Mouse (Mus musculus) CH12.LX (cell line): ENCODE results near the gene Pknox1. TPM values are rescaled to one million over a fixed set of nuclear protein-coding genes. Genes with fewer than 3 reads are reported as not detected.
"Not testable (repeated sequence)": the region's sequence is repeated elsewhere in the genome, so short reads cannot be mapped to it uniquely, and the experiment has no call there.

ENCODE experiments used
- DNase-seq: peaks from one replicate; pipeline ENCODE4 v3.0.0-alpha.2; 2013; ENCODE audit errors: extremely low read depth
- H3K27ac ChIP-seq: 2 replicates; pipeline ENCODE4 v1.5.1; 2012; ENCODE audit warnings: low read depth, mild to moderate bottlenecking, control low read depth, moderate library complexity; ENCODE audit not compliant: insufficient read depth
- H3K27me3 ChIP-seq: replicated peaks from 2 replicates; pipeline ENCODE3; 2012; ENCODE audit warnings: inconsistent platforms
- H3K36me3 ChIP-seq, 2 experiments: replicated peaks in 1 of 2; 2 replicates each; pipeline versions ENCODE3 to v1.6.1; 2012; ENCODE audit warnings: inconsistent platforms in 1 of 2, low read length in 1 of 2, mild to moderate bottlenecking in 1 of 2, mixed read lengths in 1 of 2, moderate library complexity in 1 of 2; ENCODE audit not compliant: control insufficient read depth in 1 of 2, insufficient read depth in 1 of 2
- H3K4me1 ChIP-seq, 2 experiments: 2 replicates each; pipeline ENCODE4 v1.6.1; 2012; ENCODE audit warnings: inconsistent platforms in 1 of 2, moderate library complexity in 1 of 2; ENCODE audit not compliant: insufficient read depth in 2 of 2, control insufficient read depth in 1 of 2
- H3K4me2 ChIP-seq: 2 replicates; pipeline ENCODE4 v1.6.1; 2012; ENCODE audit warnings: low read depth, mild to moderate bottlenecking, control low read depth; ENCODE audit not compliant: poor library complexity, insufficient read depth, severe bottlenecking
- H3K4me3 ChIP-seq, 3 experiments: fragments of 150-350 bp in 1 of 3; sonication (generic) in 1 of 3; replicated peaks in 1 of 3; 2 replicates each; pipeline versions ENCODE3 to v1.5.1; 2011 to 2012; ENCODE audit warnings: low read depth in 2 of 3, low read length in 2 of 3, mild to moderate bottlenecking in 2 of 3, moderate library complexity in 2 of 3, control low read depth in 1 of 3, improper control_type of control experiment in 1 of 3, inconsistent platforms in 1 of 3, mixed read lengths in 1 of 3; ENCODE audit not compliant: poor library complexity in 1 of 3
- H3K79me2 ChIP-seq: replicated peaks from 2 replicates; pipeline ENCODE4 v1.6.1; 2012; ENCODE audit warnings: mild to moderate bottlenecking, moderate library complexity; ENCODE audit not compliant: control insufficient read depth, poor library complexity, insufficient read depth, severe bottlenecking; ENCODE audit errors: extremely low read depth
- H3K9ac ChIP-seq: 2 replicates; pipeline ENCODE4 v1.6.1; 2012; ENCODE audit warnings: low read depth, mild to moderate bottlenecking, control low read depth, moderate library complexity; ENCODE audit not compliant: insufficient read depth
- H3K9me3 ChIP-seq: replicated peaks from 2 replicates; pipeline ENCODE3; 2012; ENCODE audit warnings: low read length, inconsistent platforms, mixed read lengths
- CTCF ChIP-seq, 2 experiments: IDR thresholded peaks in 1 of 2; conservative IDR thresholded peaks in 1 of 2; 2 replicates each; pipeline ENCODE4 v1.5.1; 2011 to 2012; ENCODE audit warnings: low read depth in 2 of 2, low read length in 2 of 2, improper control_type of control experiment in 1 of 2, inconsistent platforms in 1 of 2, mild to moderate bottlenecking in 1 of 2, moderate library complexity in 1 of 2
- ELF1 ChIP-seq: IDR thresholded peaks from 2 replicates; pipeline ENCODE4 v1.6.1; 2014; ENCODE audit warnings: low read depth, mild to moderate bottlenecking, inconsistent platforms, low read length, improper control_type of control experiment
- ETS1 ChIP-seq: conservative IDR thresholded peaks from 2 replicates; pipeline ENCODE4 v1.6.1; 2012; ENCODE audit warnings: low read depth, mild to moderate bottlenecking, inconsistent platforms, low read length, improper control_type of control experiment, moderate library complexity
- GABPA ChIP-seq: IDR thresholded peaks from 2 replicates; pipeline ENCODE4 v1.6.1; 2012; ENCODE audit warnings: low read depth, low read length, improper control_type of control experiment, inconsistent platforms; ENCODE audit not compliant: insufficient replicate concordance
- IRF4 ChIP-seq: IDR thresholded peaks from 2 replicates; pipeline ENCODE4 v1.6.1; 2014; ENCODE audit warnings: low read depth, mild to moderate bottlenecking, inconsistent platforms, low read length, improper control_type of control experiment
- JUN ChIP-seq: IDR thresholded peaks from 2 replicates; pipeline ENCODE4 v1.6.1; 2011; ENCODE audit warnings: low read depth, mild to moderate bottlenecking, low read length, improper control_type of control experiment, moderate library complexity; ENCODE audit not compliant: insufficient read depth
- JUND ChIP-seq: conservative IDR thresholded peaks from 2 replicates; pipeline ENCODE4 v1.6.1; 2011; ENCODE audit warnings: low read depth, low read length, improper control_type of control experiment
- MAFK ChIP-seq: IDR thresholded peaks from 2 replicates; pipeline ENCODE4 v1.6.1; 2011; ENCODE audit warnings: low read length, improper control_type of control experiment; ENCODE audit not compliant: insufficient replicate concordance
- MAZ ChIP-seq: IDR thresholded peaks from 2 replicates; pipeline ENCODE4 v1.6.1; 2012; ENCODE audit warnings: low read depth, mild to moderate bottlenecking, inconsistent platforms, low read length, improper control_type of control experiment, moderate library complexity
- MEF2A ChIP-seq: IDR thresholded peaks from 2 replicates; pipeline ENCODE4 v1.6.1; 2014; ENCODE audit warnings: low read depth, mild to moderate bottlenecking, inconsistent platforms, low read length, improper control_type of control experiment, borderline replicate concordance
- MYC ChIP-seq: IDR thresholded peaks from 2 replicates; pipeline ENCODE4 v1.6.1; 2011; ENCODE audit warnings: low read depth, mild to moderate bottlenecking, improper control_type of control experiment, low read length
- NELFE ChIP-seq: IDR thresholded peaks from 2 replicates; pipeline ENCODE4 v1.6.1; 2011; ENCODE audit warnings: low read depth, low read length, improper control_type of control experiment
- NRF1 ChIP-seq: IDR thresholded peaks from 2 replicates; pipeline ENCODE4 v1.6.1; 2014; ENCODE audit warnings: low read depth, mild to moderate bottlenecking, inconsistent platforms, low read length, improper control_type of control experiment, moderate library complexity
- POLR2AphosphoS2 ChIP-seq: IDR thresholded peaks from 2 replicates; pipeline ENCODE4 v1.6.1; 2011; ENCODE audit warnings: low read depth, low read length, improper control_type of control experiment
- RAD21 ChIP-seq: IDR thresholded peaks from 2 replicates; pipeline ENCODE4 v1.6.1; 2011; ENCODE audit warnings: low read depth, mild to moderate bottlenecking, low read length, improper control_type of control experiment, moderate library complexity
- RCOR1 ChIP-seq: conservative IDR thresholded peaks from 2 replicates; pipeline ENCODE4 v1.6.1; 2012; ENCODE audit warnings: low read depth, mild to moderate bottlenecking, inconsistent platforms, low read length, improper control_type of control experiment
- SMC3 ChIP-seq: IDR thresholded peaks from 2 replicates; pipeline ENCODE4 v1.6.1; 2011; ENCODE audit warnings: low read depth, low read length, improper control_type of control experiment
- USF1 ChIP-seq: IDR thresholded peaks from 2 replicates; pipeline ENCODE4 v1.6.1; 2014; ENCODE audit warnings: low read depth, mild to moderate bottlenecking, inconsistent platforms, low read length, improper control_type of control experiment
- ZC3H11A ChIP-seq: IDR thresholded peaks from 2 replicates; pipeline ENCODE4 v1.6.1; 2012; ENCODE audit warnings: low read depth, mild to moderate bottlenecking, inconsistent platforms, low read length, improper control_type of control experiment
- ZKSCAN1 ChIP-seq: IDR thresholded peaks from 2 replicates; pipeline ENCODE4 v1.6.1; 2012; ENCODE audit warnings: low read depth, inconsistent platforms, low read length, improper control_type of control experiment, borderline replicate concordance
- dilution Hi-C: fragments of 300-500 bp; cut with MboI; formaldehyde crosslinking; loops from 2 replicates; pipeline ENCODE4 v1.14.3; 2020; ENCODE audit warnings: low sequenced_read_pairs; ENCODE audit not compliant: extremely low pct_unique_long_range_greater_than_20kb, extremely low pct_ligation_motif_present
- in situ Hi-C: fragments of 300-500 bp; cut with MboI; formaldehyde crosslinking; loops from 3 replicates; pipeline ENCODE4 v1.14.3; 2019; ENCODE audit warnings: low sequenced_read_pairs, low pct_ligation_motif_present, low pct_unique_long_range_greater_than_20kb, mixed read lengths
- polyA plus RNA-seq: library from polyadenylated mRNA; unstranded; fragments of >175 nt; gene quantifications from 2 replicates; pipeline ENCODE4 v1.2.1, GENCODE M21; 2012; ENCODE audit warnings: low read depth; ENCODE audit not compliant: insufficient read length
- total RNA-seq, 2 experiments: library from RNA; depleted of rRNA; stranded (reverse); fragments of 300-350 nt in 1 of 2; fragments of >200 nt in 1 of 2; gene quantifications; 2 replicates each; pipeline ENCODE4 v1.2.3; 2012 to 2014

Gene Pknox1
- total and polyA plus RNA-seq, 3 experiments = 15.1 to 22.3 (median 20.5) TPM

- Histone ChIP-seq H3K9me3 (no peaks in the 10 kb centered on the region), H3K4me1 (no peaks in the 10 kb centered on the region), H3K4me3 (no peak overlapping the region), H3K4me2 (no peak overlapping the region), H3K36me3 (peaks cover 14 to 45% of the 10 kb centered on the region in 2 experiments), H3K27ac (no peak overlapping the region), H3K27me3 (no peaks in the 10 kb centered on the region), H3K9ac (no peak overlapping the region), H3K79me2 (no peaks in the 10 kb centered on the region; the same call in 1 of the 2 replicates)
- in situ Hi-C loops (no loop called here), dilution Hi-C loops (no loop called here)
- TF ChIP-seq CTCF (conservative IDR thresholded peaks at IDR 0.05 in 1 of 2, IDR thresholded peaks at IDR 0.05 in 1 of 2; ENCODE audit: low read depth in 2 of 2, low read length in 2 of 2) (no peak), MAZ (no peak), JUN (no peak), RAD21 (no peak), GABPA (no peak), ELF1 (no peak), JUND (no peak)
- DNase-seq = no peak
Measured at GRCm38 (mm10) chr17:31549389-31549788, 15.1 kb upstream of the Pknox1 start.

GRCm38 (mm10) chr17:31552601-31553000, 11.9 kb upstream of the Pknox1 start:
- H3K4me1 ChIP-seq = peaks cover 4 to 15% of the 10 kb centered on the region in 2 experiments; a peak in 3 of 4 replicates
- H3K36me3 ChIP-seq = peaks cover 17 to 61% of the 10 kb centered on the region in 2 experiments
- H3K79me2 ChIP-seq, in situ Hi-C loops, DNase-seq, H3K9me3 ChIP-seq, H3K4me3 ChIP-seq, H3K9ac ChIP-seq, dilution Hi-C loops, H3K4me2 ChIP-seq, H3K27ac ChIP-seq, H3K27me3 ChIP-seq: not testable (repeated sequence)

DNA sequence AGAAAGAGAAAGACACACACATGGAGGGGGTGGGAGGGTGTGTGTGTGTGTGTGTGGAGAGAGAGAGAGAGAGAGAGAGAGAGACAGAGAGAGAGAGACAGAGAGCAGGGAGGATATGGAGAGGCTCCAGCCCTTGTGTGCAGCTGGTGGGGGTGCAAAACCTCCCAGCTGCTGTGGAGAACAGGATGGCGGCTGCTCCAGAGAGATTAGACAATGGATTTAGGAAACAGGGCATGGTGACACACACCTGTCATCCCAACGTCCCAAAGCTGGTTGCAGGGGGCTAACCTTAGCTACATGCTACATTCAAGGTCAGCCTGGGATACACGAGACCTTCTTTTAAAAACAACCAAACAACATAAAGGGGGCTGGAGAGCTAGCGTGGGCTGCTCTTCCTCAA, 8.3 kb upstream of the Pknox1 start:
- peaks cover 13 to 35% of the 10 kb centered on the region in 2 experiments for H3K36me3 ChIP-seq
- TF ChIP-seq RCOR1 = no peak
- TF ChIP-seq NELFE = no peak
- TF ChIP-seq MEF2A = no peak
- no peak for TF ChIP-seq GABPA
- TF ChIP-seq RAD21 = no peak
- TF ChIP-seq ZKSCAN1 = no peak
- TF ChIP-seq MYC = no peak
- TF ChIP-seq IRF4 = no peak
- TF ChIP-seq ELF1 = no peak
- no peak for TF ChIP-seq ZC3H11A
- TF ChIP-seq USF1 = no peak
- TF ChIP-seq JUND = no peak
- TF ChIP-seq POLR2AphosphoS2 = no peak
- no peak for TF ChIP-seq NRF1
- TF ChIP-seq ETS1 = no peak
- TF ChIP-seq MAFK = no peak
- no peak for TF ChIP-seq SMC3
- TF ChIP-seq, all 38 proteins: peak for 0
- peaks cover 4 to 22% of the 10 kb centered on the region in 2 experiments; a peak in 3 of 4 replicates for H3K4me1 ChIP-seq
- H3K9me3 ChIP-seq = no peaks in the 10 kb centered on the region
- dilution Hi-C loops (no loop called here), in situ Hi-C loops (no loop called here)
- H3K4me3 ChIP-seq = no peak overlapping the region
- H3K27ac ChIP-seq = no peak overlapping the region
- DNase-seq = no peak
- H3K4me2 ChIP-seq = no peak overlapping the region
- H3K27me3 ChIP-seq = no peaks in the 10 kb centered on the region
- H3K9ac ChIP-seq = no peak overlapping the region
- peaks cover 6% of the 10 kb centered on the region for H3K79me2 ChIP-seq
